Mouse (Mus musculus) spleen, postnatal 10 days (tissue): ENCODE results near the gene Gpx5.
A peak's percentile ranks its signal among the peaks of the same experiment; 100 is the strongest.
"Not testable (repeated sequence)": the region's sequence is repeated elsewhere in the genome, so short reads cannot be mapped to it uniquely, and the experiment has no call there.

Source experiments
- DNase-seq, 2 experiments: peaks; one replicate each; pipeline ENCODE4 v3.0.0; 2021 to 2022; ENCODE audit warnings: low spot score in 2 of 2

The Gpx5 gene

DNA sequence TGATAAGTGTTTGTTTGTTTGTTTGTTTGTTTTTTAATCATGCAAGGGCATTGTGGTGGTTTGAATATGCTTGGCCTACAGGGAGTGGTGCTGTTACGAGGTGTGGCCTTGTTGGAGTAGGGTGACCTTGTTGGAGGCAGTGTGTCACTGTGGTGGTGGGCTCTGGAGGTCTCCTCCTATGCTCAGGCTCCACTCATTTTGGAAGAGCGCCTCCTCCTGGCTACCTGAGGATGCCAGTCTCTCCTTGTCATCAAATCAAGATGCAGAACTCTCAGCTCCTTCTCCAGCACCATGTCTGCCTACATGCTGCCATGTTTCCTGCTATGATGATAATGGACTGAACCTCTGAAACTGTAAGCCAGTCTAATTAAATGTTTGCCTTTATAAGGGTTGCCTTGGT lies 26.8 kb downstream of the Gpx5 start:
- DNase-seq: no peak

DNA sequence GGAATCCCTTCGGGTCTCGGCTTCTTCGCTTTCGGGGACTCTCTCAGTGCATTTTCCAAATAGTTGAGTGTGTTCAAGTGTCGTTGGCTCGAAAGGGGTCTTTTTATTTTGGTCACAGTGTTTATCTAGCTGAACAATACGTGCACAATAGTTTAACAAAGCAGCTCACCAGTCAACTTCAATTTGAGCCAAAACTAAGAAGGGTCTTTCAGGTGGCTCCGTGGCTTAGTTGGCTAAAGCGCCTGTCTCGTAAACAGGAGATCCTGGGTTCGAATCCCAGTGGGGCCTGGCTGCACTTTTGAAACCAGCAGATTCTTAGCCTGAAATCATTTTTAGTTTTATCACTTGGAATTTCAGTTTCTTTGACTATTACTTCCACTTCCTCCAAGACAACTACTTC lies 28.2 kb downstream of the Gpx5 start:
- no peak for DNase-seq

DNA sequence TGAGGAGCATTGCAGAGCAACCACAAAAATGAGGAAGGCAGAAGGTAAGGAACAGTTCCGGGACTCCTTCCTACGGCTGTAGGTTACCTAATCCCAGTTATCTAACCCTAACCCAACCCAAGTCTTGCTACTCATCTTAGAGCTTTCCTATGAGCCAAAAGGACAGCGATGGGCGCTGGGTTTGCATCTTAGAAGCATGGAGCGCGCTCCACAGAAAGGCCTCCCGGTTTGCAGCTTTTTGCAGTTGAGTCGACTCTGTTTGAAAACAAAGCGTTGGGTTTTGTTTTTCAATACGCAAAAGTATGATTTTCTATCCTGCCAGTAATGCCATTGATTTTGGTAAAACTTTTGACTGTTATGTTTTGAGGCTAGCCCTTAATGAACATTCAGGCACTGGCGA lies 28.6 kb downstream of the Gpx5 start:
- no peak for DNase-seq

DNA sequence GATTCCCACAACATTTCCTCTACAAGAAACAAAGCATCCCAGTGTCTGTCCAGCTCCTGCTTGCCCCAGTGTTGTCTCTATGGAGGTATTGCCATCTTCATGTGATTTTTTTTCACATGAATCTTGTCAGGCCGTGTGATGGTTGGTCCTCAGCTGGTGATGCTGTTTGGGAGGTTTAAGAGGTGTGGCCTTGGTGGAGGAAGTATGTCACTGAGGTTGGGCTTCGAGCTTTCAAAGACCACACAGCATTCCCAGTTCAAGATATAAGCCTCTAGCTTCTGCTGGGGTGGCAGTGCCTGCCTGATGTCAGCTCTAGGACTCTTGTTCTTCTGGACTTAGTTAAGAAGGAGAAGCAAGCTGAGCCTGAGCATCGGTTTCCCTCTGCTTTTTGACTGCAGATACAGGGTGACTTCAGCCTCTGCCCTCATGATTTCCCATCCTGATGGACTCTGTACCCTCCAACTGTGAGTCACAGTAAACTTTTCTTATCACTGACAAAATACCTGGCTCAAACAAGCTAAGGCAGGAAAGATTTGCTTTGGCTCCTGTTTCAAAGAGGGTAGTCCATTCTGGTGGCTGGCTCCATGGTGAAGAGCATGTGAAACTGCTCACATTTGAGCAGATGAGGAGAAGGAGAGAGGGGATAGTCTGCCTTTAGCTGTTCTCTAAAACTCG lies 29.6 kb downstream of the Gpx5 start:
- DNase-seq: no peak

DNA sequence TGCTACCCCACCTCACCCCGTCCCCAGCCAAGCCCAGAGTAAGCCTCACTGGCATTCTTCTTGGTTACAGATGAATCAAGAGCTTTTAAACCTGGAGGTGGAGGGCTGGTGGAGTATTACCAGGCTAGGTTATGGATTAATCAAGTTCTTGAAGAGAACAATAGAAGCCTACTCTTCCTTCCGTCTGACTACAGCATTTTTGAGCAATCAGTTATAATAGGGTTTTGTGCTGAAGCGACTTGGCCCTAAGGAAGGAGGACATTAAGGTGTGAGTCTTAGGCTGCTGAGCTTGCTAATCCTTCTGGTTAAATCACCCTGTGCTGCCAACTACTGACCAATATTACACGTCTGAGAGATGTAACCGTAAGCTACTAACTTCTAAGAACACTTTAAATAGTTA lies 32.2 kb downstream of the Gpx5 start:
- DNase-seq: no peak

DNA sequence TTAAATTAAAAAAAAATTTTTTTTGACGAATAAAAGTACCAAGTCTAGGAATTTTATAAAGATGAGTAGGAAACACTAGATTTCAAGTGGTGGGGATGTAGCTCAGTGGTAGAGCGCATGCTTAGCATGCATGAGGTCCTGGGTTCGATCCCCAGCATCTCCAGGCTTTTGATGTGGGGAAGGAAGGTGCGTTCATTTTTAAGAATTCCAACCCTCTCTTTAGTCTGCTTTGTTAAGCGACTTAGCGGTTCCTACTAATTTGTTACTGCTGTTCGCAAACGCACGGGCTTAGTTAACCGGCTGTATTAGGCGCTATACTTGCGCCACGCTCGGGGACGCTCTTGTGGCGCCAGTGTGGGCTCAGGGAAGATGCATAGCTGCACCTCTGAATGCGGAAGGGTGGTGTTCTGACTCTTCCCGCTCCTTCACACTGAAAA lies 32.8 kb downstream of the Gpx5 start:
- DNase-seq: no peak

DNA sequence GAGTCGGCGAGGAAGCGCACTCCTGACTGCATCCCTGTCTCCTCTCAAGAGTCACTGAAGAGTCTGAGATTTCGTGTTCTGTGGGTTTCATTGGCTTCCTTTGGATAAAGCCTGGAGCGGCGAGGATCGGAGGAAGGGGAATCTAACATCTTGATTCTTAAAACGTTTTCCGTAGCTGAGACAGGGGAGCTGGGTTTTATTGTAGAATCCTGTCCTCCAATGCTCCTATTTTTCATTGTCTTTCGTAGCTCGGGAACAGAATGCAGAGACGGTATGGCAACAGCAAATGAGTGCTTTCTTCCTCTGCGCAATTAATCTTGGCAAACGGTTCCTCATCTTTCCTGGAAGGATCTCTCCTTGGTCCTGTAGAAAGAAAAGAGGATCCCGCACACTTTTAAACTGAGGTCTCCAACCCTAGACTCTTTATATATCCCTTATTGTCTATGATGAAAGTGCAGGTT lies 33.3 kb downstream of the Gpx5 start:
- no peak for DNase-seq

DNA sequence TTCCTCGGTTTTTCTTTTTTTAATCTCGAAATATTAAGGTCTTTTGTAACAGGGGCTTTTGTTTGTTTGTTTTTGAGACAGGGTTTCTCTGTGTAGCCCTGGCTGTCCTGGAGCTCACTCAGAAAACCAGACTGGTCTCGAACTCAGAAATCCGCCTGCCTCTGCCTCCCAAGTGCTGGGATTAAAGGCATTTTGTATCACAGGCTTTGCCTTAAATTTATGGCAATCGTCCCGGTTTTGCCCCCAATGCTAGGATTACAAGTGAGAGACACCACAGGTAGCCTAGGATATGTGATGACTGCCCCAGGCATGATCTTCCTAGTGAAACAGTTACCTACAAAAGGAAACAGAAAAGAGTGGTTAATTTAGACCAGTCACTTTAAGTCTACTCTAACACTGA lies 34.0 kb downstream of the Gpx5 start:
- DNase-seq: no peak

DNA sequence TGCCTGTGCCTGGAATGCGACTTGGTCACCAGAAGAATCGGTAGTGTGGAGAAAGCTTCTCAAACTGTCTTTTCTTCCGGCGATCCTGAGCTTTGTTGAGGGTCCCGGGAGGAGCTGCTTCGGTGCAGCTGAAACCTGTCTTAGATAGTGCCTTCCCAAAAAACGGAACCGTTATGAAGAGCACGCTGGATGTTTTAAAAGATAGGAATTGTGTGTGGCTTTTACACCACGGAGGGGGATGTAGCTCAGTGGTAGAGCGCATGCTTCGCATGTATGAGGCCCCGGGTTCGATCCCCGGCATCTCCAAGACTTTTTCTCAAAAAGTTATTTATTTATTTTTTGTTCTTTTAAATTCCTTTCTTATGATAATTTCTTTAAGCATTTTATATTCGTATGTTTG lies 38.5 kb downstream of the Gpx5 start:
- no peak for DNase-seq

DNA sequence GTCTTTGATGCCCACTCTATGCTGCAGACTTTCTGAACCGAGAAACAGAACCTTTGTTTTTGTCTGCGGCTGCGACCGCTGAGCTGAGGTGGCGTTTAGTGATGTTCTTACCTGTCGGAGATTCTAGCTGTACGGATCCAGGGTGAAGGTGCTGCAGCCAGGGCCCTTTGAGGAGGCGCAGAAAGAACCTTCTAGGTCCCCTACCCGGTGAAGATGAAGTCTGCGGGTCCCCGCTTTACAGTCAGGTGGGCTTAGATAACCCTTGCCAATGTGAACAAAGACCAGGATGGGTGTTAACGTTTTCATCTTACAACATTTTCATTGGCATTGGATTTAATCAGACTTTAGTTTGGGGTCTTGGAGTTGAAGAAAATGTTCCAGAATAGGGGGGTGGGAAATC lies 39.0 kb downstream of the Gpx5 start:
- no peak for DNase-seq

DNA sequence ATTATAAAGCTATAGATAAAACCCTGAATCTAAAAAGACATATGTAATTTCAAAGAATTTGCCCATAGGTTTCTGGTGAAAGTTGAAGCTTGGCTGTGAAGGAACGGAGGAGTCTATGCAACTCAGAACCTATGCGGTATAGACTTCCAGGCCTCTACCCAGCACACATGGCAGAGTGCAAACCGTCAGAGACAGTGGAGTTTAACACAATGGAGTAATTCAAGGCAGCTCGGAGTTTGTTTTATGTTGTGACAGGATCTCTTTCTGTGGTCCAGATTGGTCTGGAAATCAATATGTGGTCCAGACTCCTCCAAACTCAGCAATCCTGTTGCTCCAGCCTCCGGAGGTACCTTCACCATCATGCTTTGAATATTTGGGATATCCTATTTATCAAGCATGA lies 39.5 kb downstream of the Gpx5 start:
- DNase-seq: no peak

DNA sequence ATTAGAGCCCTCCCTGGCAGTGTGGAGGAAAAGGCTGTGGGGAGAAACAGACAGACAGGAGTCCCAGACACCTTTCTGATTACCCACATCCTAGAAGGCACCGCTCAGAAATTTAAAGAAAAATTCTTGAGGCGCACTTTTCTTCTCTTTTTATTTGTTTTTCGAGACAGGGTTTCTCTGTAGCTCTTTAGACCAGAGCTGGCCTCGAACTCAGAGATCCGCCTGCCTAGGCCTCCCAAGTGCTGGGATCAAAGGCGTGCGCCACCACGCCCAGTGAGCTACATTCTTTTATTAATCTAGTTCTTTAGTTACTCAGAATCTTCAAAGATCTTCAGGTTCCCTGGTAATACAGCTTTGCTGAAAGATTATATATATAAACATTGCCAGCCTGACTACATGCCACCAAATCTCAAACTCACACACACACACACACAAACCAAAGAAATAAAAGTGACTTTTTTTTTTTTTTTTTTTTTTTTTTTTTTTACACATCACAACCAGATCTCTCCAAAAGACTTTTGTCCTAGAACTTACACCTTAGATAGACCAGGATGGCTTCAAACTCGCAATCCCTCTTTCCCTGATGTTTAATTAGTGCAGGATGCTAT lies 42.4 kb downstream of the Gpx5 start:
- DNase-seq: no peak

DNA sequence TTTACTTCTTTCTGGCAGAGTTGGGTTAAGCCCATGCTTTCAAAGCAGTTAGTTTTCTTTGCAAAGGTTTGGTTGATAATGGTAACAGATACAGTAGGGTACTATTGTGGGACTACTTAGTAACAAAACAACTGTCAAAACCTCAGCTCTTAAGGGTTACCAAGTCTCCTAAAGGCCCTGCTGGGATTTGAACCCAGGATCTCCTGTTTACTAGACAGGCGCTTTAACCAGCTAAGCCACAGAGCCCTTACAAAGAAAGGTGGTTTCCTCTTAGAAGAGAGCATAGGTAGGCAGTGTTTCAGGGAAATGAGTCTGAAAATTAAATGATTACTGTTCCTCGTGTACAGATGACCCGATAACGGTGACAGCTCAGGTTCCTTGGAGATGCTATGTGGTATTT lies 43.5 kb downstream of the Gpx5 start:
- DNase-seq: no peak

DNA sequence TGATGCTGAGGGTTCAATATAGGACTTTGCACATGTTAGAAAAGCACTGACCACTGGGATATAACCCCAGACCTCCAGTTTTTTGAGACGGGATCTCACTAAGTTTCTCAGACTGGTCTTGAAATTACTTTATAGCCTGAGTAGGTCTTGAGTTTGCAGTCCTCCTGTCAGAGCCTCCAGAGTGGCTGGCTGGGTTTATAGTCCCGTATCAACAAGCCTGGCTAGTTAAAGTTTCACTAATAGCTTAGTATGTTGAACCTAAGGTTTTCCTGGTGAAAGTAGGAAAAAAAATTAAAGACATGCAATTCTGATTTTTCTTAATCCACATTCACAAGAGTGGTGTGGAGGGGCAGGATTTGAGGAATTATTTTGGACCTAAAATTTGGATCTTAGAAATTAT lies 46.3 kb downstream of the Gpx5 start:
- no peak for DNase-seq

DNA sequence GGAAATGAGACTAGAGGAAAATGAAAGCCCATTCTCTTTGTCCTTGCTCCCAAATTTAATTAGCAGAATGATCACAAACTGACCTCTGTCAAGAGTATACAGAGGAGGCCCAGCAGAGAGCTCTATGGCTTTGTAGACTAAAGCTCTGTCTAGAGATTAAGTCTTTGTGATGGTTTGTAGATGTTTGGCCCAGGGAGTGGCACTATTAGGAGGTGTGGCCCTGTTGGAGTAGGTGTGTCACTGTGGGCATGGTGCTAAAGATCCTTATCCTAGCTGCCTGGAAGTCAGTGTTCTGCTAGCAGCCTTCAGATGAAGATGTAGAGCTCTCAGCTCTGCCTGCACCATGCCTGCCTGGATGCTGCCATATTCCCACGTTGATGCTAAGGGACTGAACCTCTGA lies 47.6 kb downstream of the Gpx5 start:
- DNase-seq: not testable (repeated sequence)

DNA sequence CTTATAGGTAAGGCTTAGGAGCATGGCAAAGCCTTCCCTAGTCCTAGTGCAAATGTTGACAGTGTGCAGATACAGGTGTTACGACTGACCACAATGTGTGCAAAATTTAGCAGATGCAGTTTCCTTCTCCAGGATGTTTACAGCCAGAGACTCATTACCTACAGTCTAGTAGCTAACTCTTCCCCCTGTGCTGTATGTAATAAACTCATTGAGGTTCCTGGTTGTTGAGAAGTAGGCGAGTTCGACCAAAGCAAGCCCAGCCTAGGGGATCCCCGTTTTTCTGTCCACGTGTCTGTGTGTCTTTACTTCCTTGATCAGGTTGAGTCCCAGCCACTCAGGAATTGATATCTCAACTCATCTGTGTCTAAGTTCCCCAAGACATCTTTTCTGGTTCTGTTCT lies 48.4 kb downstream of the Gpx5 start:
- DNase-seq: no peak

DNA sequence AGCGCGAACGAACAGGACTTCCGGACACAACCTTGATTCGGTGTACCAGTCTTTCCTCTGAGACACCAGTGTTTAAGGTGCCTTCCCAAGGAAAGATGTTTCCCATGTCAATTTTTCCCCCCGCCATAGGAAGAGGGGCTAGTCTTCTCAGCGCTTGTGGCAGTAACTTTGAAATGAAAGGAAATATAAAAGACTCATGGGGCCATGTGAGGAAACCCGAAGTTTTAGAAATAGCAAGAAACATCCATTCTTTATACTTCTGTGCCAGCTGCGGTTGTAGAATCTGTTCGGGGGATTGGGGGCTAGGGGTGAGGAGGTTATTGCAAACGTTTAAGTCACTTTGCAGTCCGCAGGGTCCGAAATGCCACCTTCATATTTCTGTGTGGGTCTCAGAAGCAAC lies 49.3 kb downstream of the Gpx5 start:
- no peak for DNase-seq

DNA sequence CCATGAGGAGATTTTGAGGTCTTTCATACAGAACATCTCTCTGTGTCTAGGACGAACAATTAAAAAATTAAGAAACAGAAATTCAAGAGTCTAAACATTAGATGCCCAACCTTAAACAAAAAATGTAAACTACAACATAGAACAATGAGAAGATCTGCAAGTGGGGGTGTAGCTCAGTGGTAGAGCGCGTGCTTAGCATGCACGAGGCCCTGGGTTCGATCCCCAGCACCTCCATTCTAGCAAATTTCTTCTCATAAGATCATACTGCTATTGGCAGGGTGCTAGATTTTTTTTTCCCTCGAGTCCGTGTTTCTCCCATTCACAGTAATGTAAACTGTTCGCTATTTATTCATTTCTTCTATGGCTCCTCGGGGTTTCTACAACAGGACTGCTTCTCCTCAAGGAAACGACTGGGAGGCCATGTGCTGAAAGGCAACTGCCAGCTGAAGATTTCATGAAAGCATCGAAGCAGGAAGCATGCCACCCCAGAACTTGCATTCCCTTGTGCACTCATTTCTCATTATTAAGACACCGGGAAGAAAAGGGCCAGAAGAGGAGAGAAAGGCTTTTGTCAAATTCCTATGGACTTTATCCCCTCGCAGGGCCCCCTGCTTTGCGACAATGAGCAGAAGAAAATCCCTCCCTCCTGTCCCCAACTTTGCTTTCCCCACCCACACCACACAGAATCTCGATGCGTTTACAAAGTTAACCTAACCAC lies 50.0 kb downstream of the Gpx5 start:
- DNase-seq: peak in 1 of 2 experiments; percentile 35

DNA sequence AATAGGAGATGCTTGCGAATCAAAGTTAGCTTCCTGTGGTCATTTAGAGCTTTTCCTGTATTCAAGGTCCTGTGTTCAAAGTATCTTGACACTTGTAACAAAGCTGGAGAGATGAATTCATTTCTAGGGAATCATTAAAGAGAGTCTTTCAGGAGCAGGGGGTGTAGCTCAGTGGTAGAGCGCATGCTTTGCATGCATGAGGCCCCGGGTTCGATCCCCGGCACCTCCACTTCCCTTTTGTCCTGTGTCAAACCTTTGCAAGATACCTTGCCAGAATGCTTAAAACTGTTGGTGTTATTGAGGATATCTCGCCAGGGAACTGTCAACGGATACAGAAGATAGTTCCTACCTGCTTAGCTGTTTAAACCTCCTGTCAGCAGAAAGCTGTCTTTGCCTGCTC lies 51.7 kb downstream of the Gpx5 start:
- no peak for DNase-seq

DNA sequence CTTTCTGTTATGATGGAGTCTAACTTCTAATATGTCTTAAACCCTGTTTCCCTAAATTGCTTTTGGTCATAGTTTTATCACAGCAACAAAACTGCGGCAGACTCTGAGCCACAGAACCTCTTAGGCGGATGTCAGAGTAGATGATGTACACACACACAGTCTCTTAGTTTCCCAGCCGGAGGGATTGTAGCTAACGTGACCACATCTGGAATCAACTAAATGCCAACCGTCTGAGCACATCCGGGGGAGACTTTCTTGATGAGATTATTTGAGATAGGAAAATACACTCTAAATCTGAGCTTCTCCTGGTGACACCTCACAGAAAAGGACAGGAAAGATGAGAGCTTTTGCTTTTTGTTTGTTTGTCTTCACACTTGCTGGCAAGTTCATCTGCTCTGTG lies 55.4 kb downstream of the Gpx5 start:
- DNase-seq: no peak

DNA sequence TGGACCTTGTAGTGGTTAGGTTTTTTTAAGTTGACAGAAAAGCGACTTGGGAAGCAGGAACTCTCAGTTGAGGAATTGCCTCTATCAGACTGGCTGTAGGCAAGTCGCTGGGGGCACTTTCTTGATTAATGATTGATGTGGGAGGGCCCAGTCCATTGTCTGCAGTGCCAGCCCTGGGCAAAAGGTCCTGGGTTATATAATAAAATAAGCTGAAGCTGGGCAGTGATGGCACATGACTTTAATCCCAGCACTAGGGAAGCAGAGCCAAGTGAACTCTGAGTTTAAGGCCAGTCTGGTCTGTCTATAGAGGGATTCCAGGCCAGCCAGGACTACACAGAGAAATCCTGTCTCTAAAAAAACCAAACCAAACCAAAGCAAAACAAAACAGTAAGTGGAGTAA lies 55.8 kb downstream of the Gpx5 start:
- no peak for DNase-seq
